Mouse (Mus musculus) ES-Bruce4 (cell line): ENCODE results near the gene Muc4. TPM values are rescaled to one million over a fixed set of nuclear protein-coding genes. Genes with fewer than 3 reads are reported as not detected.
A peak's percentile ranks its signal among the peaks of the same experiment; 100 is the strongest.

Experiments used
- H3K27ac ChIP-seq: 2 replicates; pipeline ENCODE4 v1.5.1; 2012; ENCODE audit warnings: low read length, inconsistent platforms; ENCODE audit not compliant: insufficient read depth
- H3K27me3 ChIP-seq: 2 replicates; pipeline ENCODE4 v1.6.1; 2012; ENCODE audit warnings: mild to moderate bottlenecking, low read length, inconsistent platforms; ENCODE audit not compliant: control insufficient read depth, poor library complexity, insufficient read depth, severe bottlenecking
- H3K36me3 ChIP-seq: 2 replicates; pipeline ENCODE4 v1.6.1; 2012; ENCODE audit warnings: inconsistent platforms, mild to moderate bottlenecking, low read length, moderate library complexity; ENCODE audit not compliant: control insufficient read depth, poor library complexity, insufficient read depth, severe bottlenecking
- H3K4me1 ChIP-seq: one replicate; pipeline ENCODE4 v1.8.1; 2011; ENCODE audit warnings: low read length; ENCODE audit not compliant: control insufficient read depth, insufficient read depth
- H3K4me3 ChIP-seq: 2 replicates; pipeline ENCODE4 v1.5.1; 2011; ENCODE audit warnings: low read depth, mild to moderate bottlenecking, low read length
- H3K9ac ChIP-seq: 2 replicates; pipeline ENCODE4 v1.6.1; 2012; ENCODE audit warnings: low read depth, mild to moderate bottlenecking, inconsistent platforms; ENCODE audit not compliant: poor library complexity, severe bottlenecking
- H3K9me3 ChIP-seq: replicated peaks from 2 replicates; pipeline ENCODE4 v1.6.1; 2012; ENCODE audit warnings: mild to moderate bottlenecking, low read length, inconsistent platforms; ENCODE audit not compliant: control insufficient read depth, poor library complexity, insufficient read depth, severe bottlenecking
- CTCF ChIP-seq: IDR thresholded peaks from one replicate; pipeline ENCODE4 v1.8.1; 2011; ENCODE audit warnings: low read depth, low read length
- EP300 ChIP-seq: IDR thresholded peaks from 2 replicates; pipeline ENCODE4 v1.6.1; 2011; ENCODE audit warnings: low read depth, low read length; ENCODE audit not compliant: insufficient read depth
- POLR2A ChIP-seq: IDR thresholded peaks from one replicate; pipeline ENCODE4 v1.8.1; 2011; ENCODE audit warnings: low read length; ENCODE audit not compliant: insufficient read depth
- polyA plus RNA-seq: library from polyadenylated mRNA; stranded (reverse); fragments of >200 nt; gene quantifications from 2 replicates; pipeline ENCODE4 v1.2.4, GENCODE M21; 2011; ENCODE audit warnings: low read depth; ENCODE audit not compliant: missing spikeins, insufficient read depth, insufficient read length

The Muc4 gene
- not detected in 2 replicates for polyA plus RNA-seq

DNA sequence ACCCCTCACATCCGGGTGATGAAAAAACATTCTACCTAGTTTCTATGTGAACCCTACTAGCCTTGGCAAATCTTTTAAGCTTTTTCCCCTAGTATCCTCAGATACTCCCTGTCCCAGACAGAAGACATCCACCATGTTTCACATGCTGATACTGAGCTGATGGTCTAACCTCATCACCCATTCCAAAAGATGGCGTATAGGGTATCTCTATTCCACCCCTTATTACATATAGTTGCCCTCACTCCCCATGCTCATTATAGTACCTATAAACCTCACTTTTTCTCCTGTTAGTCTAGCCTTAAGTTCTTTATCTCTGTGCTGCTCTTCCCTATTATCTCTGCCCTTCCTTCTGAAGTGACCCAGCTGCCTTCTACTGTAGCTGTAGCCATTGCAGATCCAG is at the start of gene Muc4:
TSS of gene Muc4 (plus strand) at position 301 of the 400 bp plus-strand sequence.
- Histone ChIP-seq H3K36me3 (no peaks in the 10 kb centered on the region), H3K9me3 (no peaks in the 10 kb centered on the region), H3K4me3 (no peak within 1 kb of the TSS), H3K4me1 (peaks cover 5% of the 10 kb centered on the region), H3K27ac (no peak within 1 kb of the TSS), H3K9ac (no peak within 1 kb of the TSS), H3K27me3 (no peaks in the 10 kb centered on the region)
- TF ChIP-seq POLR2A, result no peak
- no peak for TF ChIP-seq CTCF
- no peak for TF ChIP-seq EP300

DNA sequence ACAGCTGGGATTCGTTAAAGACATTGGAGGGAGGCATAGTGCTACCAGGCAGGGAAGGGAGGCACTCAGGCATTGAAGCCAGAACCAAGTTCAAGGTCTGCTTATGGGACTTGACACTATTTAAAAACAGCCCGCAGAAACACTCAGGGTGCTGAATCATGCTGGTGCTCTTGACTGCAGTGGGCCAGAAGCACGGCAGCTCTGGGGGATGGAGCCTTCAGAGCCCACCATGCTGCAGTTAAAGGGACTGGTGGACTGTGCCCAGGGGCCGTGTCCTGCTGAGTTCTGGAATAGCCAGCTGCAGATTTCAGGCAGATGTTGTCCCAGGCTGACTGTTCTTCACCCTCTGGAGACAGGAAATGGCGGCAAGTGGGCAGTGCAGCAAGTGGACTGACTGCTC is 49.7 kb upstream of the Muc4 start:
- TF ChIP-seq POLR2A, result no peak
- no peak for TF ChIP-seq CTCF
- TF ChIP-seq EP300, result no peak
- H3K9ac ChIP-seq, result no peak overlapping the region
- no peak overlapping the region for H3K4me3 ChIP-seq

DNA sequence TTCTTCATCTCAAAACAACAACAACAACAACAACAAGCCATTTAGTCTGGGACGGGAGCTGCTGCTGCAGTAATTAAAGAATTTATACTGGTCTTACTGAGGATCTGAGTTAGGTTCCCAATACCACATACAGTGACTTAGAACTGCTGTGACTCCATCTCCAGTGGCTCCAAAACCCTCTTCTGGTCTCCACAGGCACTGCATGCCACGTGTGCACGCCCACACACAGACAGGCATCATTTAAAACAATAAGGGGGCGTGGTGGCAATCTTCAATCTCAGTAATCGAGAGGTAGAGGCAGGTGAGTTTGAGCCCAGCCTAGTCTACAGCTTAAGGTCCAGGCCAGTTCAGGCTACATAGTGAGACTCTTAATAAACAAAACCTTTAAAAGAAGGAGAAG is 48.5 kb upstream of the Muc4 start:
- Histone ChIP-seq H3K9ac (no peak overlapping the region), H3K27ac (no peak overlapping the region), H3K9me3 (no peaks in the 10 kb centered on the region), H3K27me3 (no peaks in the 10 kb centered on the region), H3K36me3 (peaks cover 4% of the 10 kb centered on the region; the same call in 1 of the 2 replicates), H3K4me1 (no peaks in the 10 kb centered on the region), H3K4me3 (no peak overlapping the region)
- no peak for TF ChIP-seq EP300
- TF ChIP-seq CTCF, result no peak
- no peak for TF ChIP-seq POLR2A

More for the DNA sequence above, 49.7 kb upstream of the Muc4 start:
- Histone ChIP-seq H3K4me1 (no peaks in the 10 kb centered on the region), H3K36me3 (peaks cover 4% of the 10 kb centered on the region; the same call in 1 of the 2 replicates), H3K27ac (no peak overlapping the region), H3K9me3 (no peaks in the 10 kb centered on the region), H3K27me3 (no peaks in the 10 kb centered on the region)

DNA sequence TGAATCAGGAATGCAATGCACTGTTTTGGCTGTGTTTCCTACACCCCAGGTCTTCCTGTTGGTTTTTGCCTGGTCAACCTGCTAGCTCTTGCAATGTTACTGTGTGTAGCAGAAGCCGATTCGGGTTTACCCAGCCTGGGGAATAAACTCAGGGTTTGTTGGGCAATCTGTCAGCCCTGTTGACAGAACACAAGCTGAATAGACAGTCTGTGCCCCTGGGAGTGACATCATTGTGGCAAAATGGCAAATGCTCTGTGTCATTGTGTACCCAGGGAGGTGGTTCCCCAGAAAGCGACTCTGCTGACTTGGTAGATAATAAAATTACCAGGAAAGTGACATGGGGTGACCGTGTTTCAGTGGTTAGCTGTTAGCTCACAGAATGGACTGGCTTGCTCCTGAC is 46.9 kb upstream of the Muc4 start:
- no peaks in the 10 kb centered on the region for H3K4me1 ChIP-seq
- TF ChIP-seq CTCF (no peak), EP300 (no peak), POLR2A (no peak)
- no peaks in the 10 kb centered on the region for H3K9me3 ChIP-seq
- H3K36me3 ChIP-seq, result no peaks in the 10 kb centered on the region
- H3K9ac ChIP-seq, result no peak overlapping the region
- no peaks in the 10 kb centered on the region for H3K27me3 ChIP-seq
- no peak overlapping the region for H3K27ac ChIP-seq
- no peak overlapping the region for H3K4me3 ChIP-seq

DNA sequence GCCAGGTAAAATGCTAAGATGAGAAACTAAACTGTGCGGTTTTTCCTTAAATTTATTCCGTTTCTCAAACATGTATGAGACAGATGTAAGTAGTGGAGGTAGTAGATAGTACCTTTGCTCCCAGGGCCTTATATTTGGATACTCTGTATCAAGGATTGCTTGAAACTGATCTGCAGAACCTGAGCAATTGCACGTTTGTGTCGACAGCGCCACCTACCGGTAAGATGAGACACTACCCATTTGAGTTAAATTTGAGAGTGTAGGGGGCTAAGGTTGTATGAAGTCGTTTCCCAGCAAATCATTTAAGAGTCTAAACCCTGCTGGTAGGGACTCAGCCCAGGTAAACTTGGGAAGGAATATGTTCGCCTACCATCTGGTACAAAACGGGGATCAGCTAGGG is 46.2 kb upstream of the Muc4 start:
- Histone ChIP-seq H3K4me1 (no peaks in the 10 kb centered on the region), H3K36me3 (no peaks in the 10 kb centered on the region), H3K27ac (peak overlapping the region; percentile 58; the same call in 1 of the 2 replicates), H3K9me3 (no peaks in the 10 kb centered on the region), H3K4me3 (no peak overlapping the region), H3K9ac (peak overlapping the region; percentile 54; the same call in 1 of the 2 replicates), H3K27me3 (no peaks in the 10 kb centered on the region)
- TF ChIP-seq POLR2A, result no peak
- peak; percentile 17 for TF ChIP-seq CTCF

DNA sequence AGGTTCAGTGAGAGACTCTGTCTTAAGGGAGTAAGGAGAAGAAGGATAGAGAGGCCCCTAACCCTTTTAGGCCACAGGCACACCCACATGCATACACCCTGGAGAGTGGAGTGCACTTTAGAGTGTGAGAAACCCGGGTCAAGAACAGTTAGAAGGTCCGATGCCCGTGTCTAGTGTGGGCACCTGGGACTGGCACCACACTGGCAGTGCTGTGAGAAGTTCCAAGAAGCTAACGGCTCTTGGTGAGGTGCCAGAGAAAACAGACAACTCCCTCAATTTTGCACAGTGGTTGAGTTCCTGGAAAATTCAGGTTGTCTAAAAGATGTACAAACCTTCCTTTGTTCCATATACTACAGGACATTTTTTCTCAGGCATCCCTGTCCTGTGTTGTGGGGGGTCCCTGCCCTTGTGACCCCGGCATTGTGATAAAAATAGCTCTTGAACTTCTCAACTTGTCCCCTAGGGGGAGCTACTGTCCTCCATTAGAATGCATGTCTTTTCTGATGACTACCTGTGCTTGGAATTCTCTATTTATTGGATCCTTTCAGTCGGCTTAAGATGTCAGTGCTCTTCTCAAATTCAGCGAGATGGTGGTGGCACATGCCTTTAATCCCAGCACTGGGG is 38.7 kb upstream of the Muc4 start:
- H3K27me3 ChIP-seq, result no peaks in the 10 kb centered on the region
- TF ChIP-seq CTCF (peak; percentile 38), POLR2A (no peak)
- no peak overlapping the region for H3K27ac ChIP-seq
- H3K9me3 ChIP-seq, result no peaks in the 10 kb centered on the region
- no peak overlapping the region for H3K4me3 ChIP-seq
- H3K9ac ChIP-seq, result no peak overlapping the region
- H3K4me1 ChIP-seq, result no peaks in the 10 kb centered on the region
- no peaks in the 10 kb centered on the region for H3K36me3 ChIP-seq
